Mouse (Mus musculus): ENCODE measurements around the gene Guk1.

- TF ChIP-seq POLR2A (IDR thresholded peaks at IDR 0.05; ENCODE audit: control insufficient read depth, extremely low read depth, insufficient read depth, low read length, poor library complexity) (no peak), CTCF (IDR thresholded peaks at IDR 0.05; ENCODE audit: borderline replicate concordance, control insufficient read depth, extremely low read depth, insufficient read depth, low read length, poor library complexity) (no peak)
Measured at GRCm38 (mm10) chr11:59224470-59224869, 32.5 kb upstream of the Guk1 start.
